Mouse (Mus musculus) cerebellum, postnatal 25 days (tissue): ENCODE measurements around the gene Gata1.
"Not testable (repeated sequence)": the region's sequence is repeated elsewhere in the genome, so short reads cannot be mapped to it uniquely, and the experiment has no call there.

Experiments used
- DNase-seq, 2 experiments: peaks; one replicate each; pipeline ENCODE4 v3.0.0; 2021; ENCODE audit warnings: mixed read lengths in 2 of 2

Gata1 gene

DNA sequence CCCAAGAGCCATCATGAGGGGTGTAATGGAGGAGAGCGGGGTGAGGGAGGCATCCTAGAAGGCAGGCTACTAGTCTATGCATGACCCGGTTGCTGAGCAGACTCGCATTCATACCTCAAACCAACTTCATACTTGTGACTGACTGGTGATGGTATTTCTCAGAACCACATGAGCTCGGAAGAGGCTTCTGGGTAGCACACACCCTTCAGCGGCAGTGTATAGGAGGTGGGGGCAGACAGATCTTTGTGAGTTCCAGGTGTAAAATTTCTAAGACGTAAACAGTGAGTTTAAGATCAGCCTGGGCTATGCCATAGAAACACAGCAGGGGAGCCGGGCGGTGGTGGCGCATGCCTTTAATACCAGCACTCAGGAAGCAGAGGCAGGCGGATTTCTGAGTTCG lies at the start of gene Gata1:
Gene Gata1, minus strand, starts transcription at position 180 of the 400 bp plus-strand sequence.
- DNase-seq, result no peak

DNA sequence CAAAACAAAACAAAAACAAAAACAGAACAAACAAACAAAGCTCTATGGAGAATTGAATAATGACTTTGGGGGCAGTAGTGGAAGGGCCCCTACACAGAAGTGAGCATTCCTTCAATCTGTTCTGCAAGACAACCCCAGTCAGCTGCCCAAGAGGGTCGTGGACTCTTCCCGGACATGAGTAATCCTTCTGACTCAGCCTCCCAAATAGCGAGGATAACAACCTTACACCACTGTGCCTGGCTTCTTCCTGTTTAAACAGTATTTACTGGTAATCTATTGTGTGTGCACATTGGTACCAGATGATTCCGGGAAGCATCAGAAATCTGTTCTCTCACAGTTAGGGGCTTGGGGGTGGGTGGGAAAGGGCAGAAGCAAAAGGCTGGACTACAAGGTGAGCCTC lies 48.9 kb upstream of the Gata1 start:
- no peak for DNase-seq

DNA sequence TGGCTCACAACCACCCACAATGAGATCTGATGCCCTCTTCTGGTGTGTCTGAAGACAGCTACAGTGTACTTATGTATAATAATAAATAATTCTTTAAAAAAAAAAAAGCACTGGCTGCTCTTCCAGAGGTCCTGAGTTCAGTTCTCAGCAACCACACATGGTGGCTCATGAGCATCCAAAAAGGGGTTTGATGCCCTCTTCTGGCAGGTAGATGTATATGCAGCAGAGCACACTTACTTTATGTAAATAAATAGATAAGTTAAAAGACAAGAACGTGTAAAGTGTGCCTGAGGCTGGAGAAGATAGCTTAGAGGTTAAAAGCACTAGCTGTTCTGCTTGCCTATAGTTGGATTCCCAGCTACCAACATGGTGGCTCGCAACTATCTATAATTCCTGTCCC lies 46.9 kb upstream of the Gata1 start:
- DNase-seq, result no peak

DNA sequence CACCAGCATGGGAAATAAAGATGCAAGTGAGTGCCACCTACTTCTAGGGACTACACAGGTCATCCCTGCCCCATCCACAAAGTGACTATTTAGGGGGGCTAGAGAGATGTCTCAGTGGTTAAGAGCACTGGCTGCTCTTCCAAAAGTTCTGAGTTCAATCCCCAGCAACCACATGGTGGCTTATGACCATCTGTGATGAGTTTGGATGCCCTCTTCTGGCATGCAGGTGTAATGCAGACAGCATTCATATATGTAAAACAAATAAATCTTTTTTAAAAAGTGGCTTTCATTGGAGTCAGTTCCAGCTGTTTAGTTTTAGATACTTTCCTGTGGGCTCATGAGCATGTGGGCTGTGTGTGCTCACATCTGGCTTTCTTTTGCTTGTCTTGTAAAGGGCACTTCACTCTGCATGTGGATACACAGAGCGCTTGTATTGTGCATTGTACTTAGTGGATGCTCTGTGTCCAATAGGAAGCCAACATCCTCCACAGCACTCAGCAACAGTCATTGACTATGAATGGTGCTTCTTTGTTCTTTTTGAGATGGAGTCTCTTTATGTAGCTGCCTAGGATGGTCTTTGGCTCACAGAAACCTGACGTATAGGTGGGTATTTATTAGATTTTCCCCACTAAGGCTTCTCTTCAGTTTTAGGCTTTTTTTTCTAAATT lies 42.4 kb upstream of the Gata1 start:
- DNase-seq, result no peak

DNA sequence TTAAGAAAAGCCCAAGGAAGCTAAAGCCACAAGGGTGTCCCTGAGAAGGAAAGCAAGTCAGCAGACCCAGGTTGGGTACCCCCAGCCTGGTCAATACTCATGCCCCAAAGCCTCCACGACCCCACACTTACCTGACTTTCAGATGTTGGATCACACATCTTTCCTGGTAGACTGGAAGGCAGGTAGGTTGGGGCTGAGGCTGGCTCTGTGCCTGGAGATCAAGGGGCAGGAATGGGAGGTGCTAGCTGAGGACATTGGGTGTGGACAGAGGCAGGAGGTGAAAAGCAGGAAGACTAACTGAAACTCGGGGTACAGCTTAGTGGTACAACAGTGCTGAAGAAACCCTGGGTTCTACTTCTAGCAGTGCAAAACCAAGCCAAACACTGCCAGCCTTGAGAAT lies 40.4 kb upstream of the Gata1 start, which contains the start of gene Glod5:
Gene Glod5, minus strand, starts transcription at position 207 of the 400 bp plus-strand sequence.
- peak in 1 of 2 experiments; percentile 3 for DNase-seq

DNA sequence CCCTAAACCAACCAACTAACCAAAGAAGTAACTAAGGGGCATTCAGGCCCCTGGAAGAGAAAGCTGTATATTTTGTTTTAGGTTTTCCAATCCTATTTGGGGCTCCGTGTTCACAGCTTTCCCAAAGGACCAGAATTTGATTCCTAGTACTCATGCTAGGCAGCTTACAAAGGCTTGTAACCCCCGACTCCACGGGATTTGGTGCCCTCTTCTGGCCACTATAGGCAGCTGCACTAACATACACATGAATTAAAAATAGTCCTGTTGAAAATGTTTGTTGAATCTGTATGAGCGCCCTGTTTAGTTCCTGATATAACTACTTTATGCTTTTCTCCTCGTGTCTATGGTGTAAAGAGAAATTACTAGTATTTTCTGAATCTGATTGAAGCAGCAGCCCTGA lies 39.3 kb upstream of the Gata1 start:
- peak; percentile 46 to 57 for DNase-seq

DNA sequence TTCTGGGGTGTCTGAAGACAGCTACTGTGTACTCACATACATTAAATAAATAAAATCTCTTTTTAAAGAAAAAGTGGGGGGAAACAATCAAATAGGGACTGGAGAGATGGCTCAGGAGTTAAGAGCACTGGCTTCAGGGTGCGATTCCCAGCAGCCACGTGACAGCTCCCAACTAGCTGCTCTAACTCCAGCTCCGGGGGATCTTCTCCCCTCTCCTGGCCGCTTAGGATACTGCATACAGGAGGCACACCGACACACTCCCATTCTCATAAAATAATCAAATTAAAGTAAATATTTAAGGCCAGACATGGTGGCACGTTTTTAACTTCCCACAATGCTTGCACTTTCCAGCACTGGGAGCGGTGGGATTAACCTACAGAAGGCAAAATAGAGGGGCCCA lies 37.8 kb upstream of the Gata1 start:
- not testable (repeated sequence) for DNase-seq

DNA sequence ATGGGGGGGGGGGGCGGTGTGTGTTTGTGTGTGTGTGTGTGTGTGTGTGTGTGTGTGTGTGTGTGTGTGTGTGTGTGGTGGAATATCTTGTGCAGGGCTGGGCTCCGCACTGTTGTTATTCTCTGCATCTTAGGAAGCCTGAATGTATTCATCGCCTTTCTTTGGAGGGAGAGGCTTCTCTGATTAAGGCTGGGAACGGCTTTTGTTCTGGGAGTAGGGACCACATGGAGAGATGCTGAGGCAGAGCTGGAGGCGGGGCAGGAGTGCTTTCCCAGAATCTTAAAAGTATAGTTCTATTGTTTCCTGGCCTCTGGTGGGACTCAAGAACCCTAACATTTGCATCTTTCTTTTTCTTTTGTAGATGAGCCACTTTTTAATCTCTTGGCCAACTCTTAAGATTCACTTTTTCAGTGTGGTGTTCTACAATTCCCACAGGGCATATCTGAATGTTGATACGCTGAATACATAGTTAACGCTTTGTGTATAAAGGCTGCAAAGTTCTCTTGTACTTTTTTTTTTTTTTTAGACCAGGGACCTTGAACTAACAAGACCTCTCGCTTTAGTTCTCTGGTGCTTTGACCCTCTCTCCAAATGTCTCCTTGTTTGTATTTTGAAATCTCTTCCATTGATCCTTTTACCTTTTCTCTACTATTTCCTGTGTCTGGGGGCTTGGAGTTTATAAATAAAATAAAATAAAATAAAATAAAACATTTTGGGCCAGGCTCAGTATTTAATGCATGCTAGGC lies 35.9 kb upstream of the Gata1 start:
- no peak for DNase-seq

DNA sequence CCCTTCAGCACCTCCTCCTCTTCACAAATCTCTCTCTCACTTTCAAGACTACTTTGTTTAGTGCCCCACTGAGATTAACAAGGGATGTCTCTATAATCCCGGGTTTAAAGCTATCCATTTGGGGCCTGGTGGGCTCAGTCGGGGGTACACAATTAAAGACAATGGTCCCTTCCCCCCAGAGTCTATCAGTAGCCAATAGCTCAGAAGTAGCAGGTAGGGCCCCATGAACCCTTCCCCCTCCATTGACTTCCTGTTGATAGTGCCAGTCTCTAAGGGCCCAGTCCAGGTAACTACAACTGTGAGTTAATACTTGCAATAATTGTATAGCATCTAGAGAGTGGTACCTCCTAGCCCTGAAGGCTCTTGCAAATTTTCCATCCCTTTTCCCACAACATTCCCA lies 35.3 kb upstream of the Gata1 start:
- no peak for DNase-seq

DNA sequence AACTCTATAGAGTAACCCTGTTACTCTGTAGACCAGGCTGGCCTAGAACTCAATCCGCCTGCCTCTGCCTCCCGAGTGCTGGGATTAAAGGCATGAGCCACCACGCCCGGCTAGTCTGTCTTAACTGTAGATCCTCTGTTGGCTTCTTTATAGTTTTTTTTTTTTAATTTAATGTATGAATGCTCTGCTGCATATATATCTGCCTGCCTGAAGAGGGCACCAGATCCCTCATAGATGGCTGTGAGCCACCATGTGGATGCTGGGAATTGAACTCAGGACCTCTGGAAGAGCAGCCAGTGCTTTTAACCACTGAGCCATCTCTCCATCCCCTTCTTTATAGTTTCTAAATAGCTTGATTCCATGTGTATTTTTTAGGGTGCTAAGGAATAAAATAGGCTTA lies 31.5 kb upstream of the Gata1 start:
- DNase-seq, result not testable (repeated sequence)

DNA sequence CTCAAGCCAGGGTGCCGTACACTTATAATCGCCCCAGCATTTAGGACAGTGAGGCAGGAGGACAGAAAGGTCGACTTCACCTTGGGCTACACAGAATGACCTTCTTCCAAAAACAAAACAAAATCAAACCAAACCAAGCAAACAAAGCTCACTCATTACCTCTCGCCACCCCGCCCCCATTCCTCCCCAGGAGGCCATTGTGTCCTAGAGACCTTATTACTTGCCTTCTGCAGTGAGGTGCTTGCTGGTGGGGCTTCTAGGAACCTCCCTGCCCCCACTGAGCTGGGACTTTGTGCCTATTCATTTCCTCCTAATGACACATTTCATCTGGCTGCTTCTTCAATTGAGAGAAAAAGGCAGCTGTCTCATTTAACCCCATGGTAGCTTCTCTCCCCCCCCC lies 30.7 kb upstream of the Gata1 start:
- DNase-seq, result no peak

DNA sequence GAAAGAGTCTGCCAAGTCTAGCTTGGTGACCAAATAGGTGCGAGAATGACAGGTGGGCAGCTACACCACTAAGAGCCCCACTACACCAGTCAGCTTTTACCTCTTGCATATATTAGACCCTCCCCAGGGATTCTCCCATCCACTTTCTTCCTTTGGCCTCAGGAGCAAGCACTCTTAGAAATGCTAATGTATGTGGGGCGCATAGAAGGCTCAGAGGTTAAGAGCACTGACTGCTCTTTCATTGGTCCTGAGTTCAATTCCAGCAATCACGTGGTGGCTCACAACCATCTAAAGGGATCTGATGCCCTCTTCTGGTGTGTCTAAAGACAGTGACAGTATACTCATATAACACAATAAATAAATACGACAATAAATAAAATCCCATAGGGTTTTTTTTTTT lies 25.1 kb upstream of the Gata1 start:
- no peak for DNase-seq

DNA sequence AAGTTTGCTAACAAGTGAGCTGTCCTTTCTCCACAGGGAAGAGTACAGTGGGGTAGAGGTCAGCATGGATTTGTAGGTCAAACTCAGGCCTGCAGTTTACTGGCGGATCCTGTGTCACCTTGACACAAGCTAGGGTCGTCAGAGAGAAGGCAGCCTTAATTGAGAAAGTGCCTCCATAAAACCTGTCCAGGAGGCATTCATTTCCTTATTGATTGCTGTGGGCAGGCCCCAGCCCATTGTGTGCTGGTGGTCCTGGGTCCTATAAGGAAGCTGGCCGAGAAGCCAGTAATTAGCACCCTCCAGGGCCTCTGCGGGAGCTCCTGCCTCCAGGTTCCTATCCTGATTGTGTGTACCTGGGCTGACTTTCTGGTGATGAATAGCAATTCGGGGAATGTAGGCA lies 24.1 kb upstream of the Gata1 start:
- no peak for DNase-seq

DNA sequence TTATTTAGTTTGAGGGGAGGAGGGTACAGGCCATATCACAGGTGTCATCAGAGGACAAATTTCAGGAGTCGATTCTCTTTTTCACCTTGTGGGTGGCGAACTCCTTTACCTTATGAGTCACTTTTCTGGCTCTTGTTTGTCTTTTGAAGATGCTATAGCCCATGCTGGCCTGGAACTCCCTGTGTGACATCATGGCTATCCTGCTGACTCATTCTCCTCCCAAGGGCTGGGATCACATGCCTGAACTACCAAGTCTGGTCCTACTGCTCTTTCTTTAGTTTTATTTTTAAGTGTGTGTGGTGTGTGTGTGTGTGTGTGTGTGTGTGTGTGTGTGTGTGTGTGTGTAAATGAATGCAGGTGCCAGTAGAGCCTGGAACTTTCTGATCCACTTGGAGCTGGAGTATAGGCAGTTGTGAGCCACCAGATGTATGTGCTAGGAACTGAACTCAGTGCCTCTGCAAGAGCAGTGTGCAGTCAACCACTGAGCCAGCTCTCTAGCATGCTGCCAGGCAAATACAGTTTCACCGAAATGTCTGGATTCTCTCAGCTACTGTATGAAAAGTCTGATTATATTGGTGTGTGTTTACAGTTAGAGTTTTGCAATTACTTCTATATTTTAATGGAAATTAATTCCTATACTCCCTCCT lies 22.8 kb upstream of the Gata1 start:
- DNase-seq, result no peak

DNA sequence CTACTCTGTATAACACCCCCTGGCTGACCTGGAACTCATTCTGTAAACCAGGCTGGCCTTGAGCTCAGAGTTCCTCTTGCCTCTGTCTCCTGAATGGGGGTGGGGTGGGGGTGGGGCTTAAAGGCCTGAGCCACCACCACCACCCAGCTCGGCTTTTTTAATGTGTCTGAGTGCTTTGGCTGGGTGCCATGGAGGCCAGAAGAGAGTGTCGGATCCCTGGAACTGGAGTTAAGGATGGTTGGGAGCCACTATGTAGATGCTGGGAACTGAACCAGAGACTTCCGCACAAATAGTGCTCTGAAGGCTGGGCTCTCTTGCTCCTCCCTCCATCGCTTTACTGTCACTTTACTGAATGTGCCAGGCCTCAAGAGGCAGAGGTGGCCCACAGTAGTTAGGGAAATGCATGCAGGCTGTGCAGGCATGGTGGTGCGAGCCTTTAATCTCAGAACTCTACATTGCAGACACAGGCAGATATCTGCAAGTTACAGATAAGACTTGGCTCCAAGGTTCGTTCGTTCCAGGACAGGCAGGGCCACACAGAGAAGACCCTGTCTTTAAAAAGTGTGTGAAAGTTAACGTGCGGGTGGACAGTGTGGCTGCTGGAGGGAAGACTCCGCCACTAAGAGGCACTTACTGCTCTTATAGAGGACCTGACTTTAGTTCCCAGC lies 15.3 kb upstream of the Gata1 start:
- DNase-seq, result no peak

DNA sequence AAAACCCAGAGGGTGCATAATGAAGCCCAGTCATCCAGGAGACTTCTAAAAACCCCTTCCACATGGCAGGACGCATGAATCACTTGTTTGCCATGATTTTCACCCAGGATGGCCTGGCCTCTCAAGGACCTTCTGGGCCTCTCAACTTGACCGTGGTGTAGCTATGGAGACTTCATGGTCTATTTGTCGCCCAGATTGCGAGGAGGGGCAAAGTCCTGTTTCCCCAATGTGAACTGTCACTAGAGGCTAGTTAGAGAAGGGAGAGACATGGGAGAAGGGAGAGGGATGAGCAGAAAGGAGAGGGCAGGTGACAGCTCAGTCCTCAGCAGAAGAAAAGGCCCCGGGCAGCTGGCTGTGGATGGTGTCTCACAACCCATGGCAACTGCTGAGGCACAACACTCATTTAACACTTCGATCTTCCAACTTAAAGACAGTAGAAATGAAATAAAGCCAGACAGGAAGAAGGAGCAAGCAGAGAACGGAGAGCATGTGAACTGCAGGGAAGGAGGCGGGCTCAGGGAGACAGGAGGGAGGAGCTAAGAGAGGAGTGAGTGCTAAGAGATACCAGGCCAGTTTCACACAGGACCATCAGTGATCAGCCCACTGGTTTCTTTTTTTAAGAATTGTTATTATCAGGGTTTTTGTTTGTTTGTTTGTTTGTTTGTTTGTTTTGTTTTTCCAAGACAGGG lies 14.7 kb upstream of the Gata1 start:
- DNase-seq, result no peak

DNA sequence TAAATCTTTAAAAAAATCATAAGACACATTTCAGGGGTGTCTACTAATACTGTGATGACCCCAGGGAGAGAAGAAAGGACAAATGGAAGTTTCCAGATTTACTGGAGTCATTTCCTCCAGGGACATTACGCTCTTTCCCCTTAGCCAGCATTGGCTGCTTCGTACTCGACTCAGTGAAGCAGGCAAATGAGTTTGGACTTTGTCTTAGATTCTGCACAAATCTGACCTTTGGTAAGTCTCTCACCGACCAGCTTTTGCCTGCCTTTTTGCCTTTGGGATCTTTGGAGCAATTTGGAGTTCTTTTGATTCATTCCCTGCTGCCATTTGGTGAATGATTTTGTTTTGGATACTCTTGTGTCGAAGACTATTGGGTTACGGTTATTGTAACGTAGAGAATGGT lies 3.5 kb upstream of the Gata1 start:
- DNase-seq, result no peak

DNA sequence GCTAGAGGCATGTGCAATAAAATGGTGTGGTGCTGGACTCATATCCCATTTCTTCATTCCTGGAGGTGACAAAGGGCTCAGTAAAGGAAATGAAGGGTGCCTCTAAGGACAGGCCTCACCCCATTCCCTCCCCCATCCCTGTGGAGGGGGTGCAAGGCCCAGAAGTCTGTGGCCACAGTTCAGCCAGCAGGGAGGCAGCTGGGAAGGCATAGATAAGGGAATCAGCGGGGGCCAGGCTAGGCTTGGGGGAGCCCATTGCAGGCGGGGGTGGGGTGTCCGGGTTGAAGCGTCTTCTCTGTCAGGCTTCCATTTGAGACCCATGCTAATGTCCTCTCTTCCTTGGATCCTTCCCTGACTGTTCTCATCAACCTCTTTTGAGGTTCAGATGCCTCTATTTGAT lies 6.6 kb downstream of the Gata1 start:
- DNase-seq, result no peak

DNA sequence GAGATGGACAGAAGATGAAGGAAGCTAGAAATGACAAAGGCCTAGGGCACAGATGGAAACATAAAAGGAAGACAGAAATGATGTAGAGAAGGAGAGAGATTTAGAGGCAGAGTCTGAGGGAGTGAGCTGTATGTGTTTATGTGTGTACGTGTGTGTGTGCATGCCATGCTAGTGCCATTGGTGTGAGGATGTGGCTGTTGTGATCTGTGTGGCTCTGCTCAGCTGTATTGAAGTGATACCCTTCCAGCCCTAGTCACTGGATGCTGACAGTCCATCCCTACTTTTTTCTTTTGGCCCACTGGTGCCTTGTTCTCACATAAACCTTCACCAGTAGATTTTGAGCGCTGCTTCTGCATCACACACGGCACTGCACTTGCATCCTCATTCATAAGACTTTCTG lies 9.0 kb downstream of the Gata1 start:
- DNase-seq, result no peak

DNA sequence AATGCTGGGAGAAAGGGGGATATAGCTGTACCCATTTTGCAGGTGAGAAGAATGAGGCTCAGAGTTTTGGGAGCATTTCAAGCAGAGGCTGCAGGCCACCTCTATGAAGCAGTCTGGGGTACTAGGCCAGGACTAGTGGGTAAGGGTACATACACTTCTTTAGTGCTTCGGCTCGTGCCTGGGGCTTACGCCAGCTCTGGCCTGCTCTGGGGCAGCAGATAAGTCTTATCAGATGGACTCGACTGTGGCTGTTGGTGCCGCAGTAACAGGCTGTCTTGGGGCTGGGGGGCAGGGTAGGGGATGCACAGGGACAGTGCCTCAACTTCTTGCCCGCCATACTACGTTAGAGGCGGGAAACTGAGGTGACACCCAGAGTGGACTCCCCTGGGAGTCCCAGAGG lies 9.6 kb downstream of the Gata1 start:
- DNase-seq, result no peak

DNA sequence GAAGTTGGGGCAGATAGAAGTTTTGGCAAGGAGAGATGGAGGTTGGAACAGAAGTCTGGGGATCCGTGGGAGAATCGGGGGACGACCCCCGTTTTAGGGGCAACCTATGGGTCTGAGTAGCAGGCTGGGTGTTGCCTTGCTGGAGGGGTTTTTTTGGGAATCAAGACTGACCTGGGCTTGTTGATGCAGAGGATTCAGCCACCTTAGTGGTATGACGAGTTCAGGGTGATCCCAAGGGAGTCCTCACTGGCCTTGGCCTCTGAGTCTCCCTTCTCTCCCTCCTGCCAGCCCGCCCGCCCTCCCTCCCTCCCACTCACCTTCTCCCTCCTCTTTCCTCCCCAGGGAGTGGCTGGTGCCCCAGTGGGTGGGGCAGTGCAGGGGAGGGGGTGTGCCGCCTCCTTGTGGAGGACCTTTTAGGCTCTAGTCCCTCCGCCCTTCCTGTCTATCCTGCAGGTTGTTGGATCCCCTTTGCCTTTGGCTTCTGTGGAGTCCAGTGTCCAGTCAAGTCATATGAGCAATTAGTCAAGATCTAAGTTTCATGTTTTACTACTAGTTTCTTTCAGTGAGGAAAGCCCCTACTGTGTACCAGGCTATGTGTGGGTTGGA lies 10.2 kb downstream of the Gata1 start:
- no peak for DNase-seq

DNA sequence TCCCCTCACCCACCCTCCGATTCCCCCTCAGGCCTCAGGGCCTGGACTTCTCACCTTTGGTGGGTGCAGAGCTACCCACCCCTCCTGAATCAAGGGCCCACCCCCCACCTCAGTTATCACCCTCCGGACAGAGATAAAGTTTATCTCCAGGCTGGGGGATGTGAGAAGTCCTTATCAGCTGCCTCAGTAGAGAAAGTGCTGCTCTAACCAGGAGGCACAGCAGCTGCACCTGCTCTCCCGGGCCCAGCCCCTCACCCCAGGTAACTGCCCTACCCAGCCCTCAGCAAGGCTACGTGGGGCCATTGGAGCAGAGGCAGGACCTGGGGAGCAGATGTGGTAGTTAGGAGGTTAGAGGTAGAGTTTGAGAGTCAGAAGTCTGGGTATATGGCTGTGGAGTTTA lies 11.7 kb downstream of the Gata1 start:
- no peak for DNase-seq
